ENCODE assay signal across 9 mouse cellular contexts in genomic region chr12:112144377-112145115, GRCm38 (mm10). TPM values are rescaled to one million over a fixed set of nuclear protein-coding genes. Genes with fewer than 3 reads are reported as not detected.
A peak's percentile ranks its signal among the peaks of the same experiment; 100 is the strongest.
DNase-seq lines count a peak whose midpoint lies in the region; ATAC-seq and TF ChIP-seq lines count a peak whose summit lies in the region.
"Had no signal": no experiment of that assay in that cellular context is flagged by ENCODE, and none has a peak within 500 bp of the region (broad histone marks: within the 10 kb centered on the region; RNA-seq: fewer than 3 reads in every experiment).

No protein-coding gene starts in this region.

- H3K79me2 ChIP-seq in heart, adult 2 months (replicated peaks; ENCODE audit: control insufficient read depth, insufficient read depth, low read length): 0 out of 2 replicates have a peak, but pooled peaks cover 1% of the 10 kb centered on the region
- no peaks in the 10 kb centered on the region for H3K79me2 ChIP-seq in MEL (ENCODE audit: control insufficient read depth, insufficient read depth, low read length, poor library complexity)

- TF ChIP-seq POLR2A in heart, adult 2 months (IDR thresholded peaks at IDR 0.05; ENCODE audit: insufficient read depth, low read depth, low read length): no peak
- no peak for TF ChIP-seq POLR2A in MEL (IDR thresholded peaks at IDR 0.05; ENCODE audit: control insufficient read depth in 1 of 2, insufficient read depth in 1 of 2, low read depth in 1 of 2, low read length in 2 of 2, poor library complexity in 1 of 2)

- H3K9ac ChIP-seq in heart, adult 2 months (ENCODE audit: low read depth, low read length): peak overlapping the region; percentile 40; the same call in 1 of the 2 replicates
- no peak overlapping the region for H3K9ac ChIP-seq in MEL (ENCODE audit: control insufficient read depth, low read depth, low read length, poor library complexity, severe bottlenecking)
- H3K9ac ChIP-seq in hindbrain, embryonic 11.5 days (ENCODE audit: low read depth, low read length): peak overlapping the region; percentile 55
- peak overlapping the region; percentile 69 for H3K9ac ChIP-seq in midbrain, embryonic 11.5 days (ENCODE audit: low read length)

- H3K27ac ChIP-seq in heart, adult 2 months: no peak overlapping the region
- H3K27ac ChIP-seq in MEL (ENCODE audit: control insufficient read depth, low read depth, low read length): no peak overlapping the region
- no peak overlapping the region for H3K27ac ChIP-seq in hindbrain, embryonic 11.5 days (ENCODE audit: low read depth, low read length)
- H3K27ac ChIP-seq in midbrain, embryonic 11.5 days (ENCODE audit: low read depth, low read length): no peak overlapping the region; the same call in 1 of the 2 replicates

- H3K27me3 ChIP-seq in heart, adult 2 months (ENCODE audit: control insufficient read depth, insufficient read depth, low read length): peaks cover 8% of the 10 kb centered on the region; the same call in 1 of the 2 replicates
- no peaks in the 10 kb centered on the region for H3K27me3 ChIP-seq in MEL (ENCODE audit: control insufficient read depth in 1 of 2, insufficient read depth in 2 of 2, low read length in 2 of 2)
- peaks cover 60% of the 10 kb centered on the region for H3K27me3 ChIP-seq in hindbrain, embryonic 11.5 days (ENCODE audit: control insufficient read depth, insufficient read depth, low read length)
- H3K27me3 ChIP-seq in midbrain, embryonic 11.5 days (ENCODE audit: control insufficient read depth, insufficient read depth, low read length): peaks cover 54% of the 10 kb centered on the region

- TF ChIP-seq RAD21 in MEL (IDR thresholded peaks at IDR 0.05; ENCODE audit: low read depth, low read length): no peak

- peaks cover 5% of the 10 kb centered on the region; the same call in 1 of the 2 replicates for H3K9me3 ChIP-seq in MEL (replicated peaks; ENCODE audit: insufficient read depth, low read length)
- no peaks in the 10 kb centered on the region for H3K9me3 ChIP-seq in hindbrain, embryonic 11.5 days (ENCODE audit: control insufficient read depth, low read length)
- no peaks in the 10 kb centered on the region for H3K9me3 ChIP-seq in midbrain, embryonic 11.5 days (ENCODE audit: control insufficient read depth, low read length)

- intact Hi-C loops in heart, adult 2 months (cut with DNase I): loop anchor here (1.0 to 10.0 kb wide), 8 partner anchors 56 to 399 kb away; no protein-coding TSS in a partner anchor
- intact Hi-C loops in heart, postnatal 25 days (cut with DNase I): loop anchor here (1.0 to 5.0 kb wide), 4 partner anchors 188 to 399 kb away; no protein-coding TSS in a partner anchor

- 2% methylated on average over 46 of the region's 46 CpGs for WGBS in heart, adult 2 months
- under 1% methylated on average over 46 of the region's 46 CpGs for WGBS in hindbrain, embryonic 11.5 days
- WGBS in midbrain, embryonic 11.5 days: 1% methylated on average over 46 of the region's 46 CpGs

- H3K4me1 ChIP-seq in heart, adult 2 months (ENCODE audit: control insufficient read depth, insufficient read depth, low read length): peaks cover under 1% of the 10 kb centered on the region; the same call in 1 of the 2 replicates
- H3K4me1 ChIP-seq in MEL (ENCODE audit: control insufficient read depth in 1 of 2, insufficient read depth in 2 of 2, low read length in 2 of 2): no peaks in the 10 kb centered on the region
- H3K4me1 ChIP-seq in hindbrain, embryonic 11.5 days (replicated peaks; ENCODE audit: control insufficient read depth, insufficient read depth, low read length): peaks cover 13% of the 10 kb centered on the region
- peaks cover 29% of the 10 kb centered on the region for H3K4me1 ChIP-seq in midbrain, embryonic 11.5 days (ENCODE audit: control insufficient read depth, insufficient read depth, low read length)

- H3K4me2 ChIP-seq in hindbrain, embryonic 11.5 days (replicated peaks; ENCODE audit: low read depth, low read length): peak overlapping the region; percentile 56
- H3K4me2 ChIP-seq in midbrain, embryonic 11.5 days: peak overlapping the region; percentile 91

- DNase-seq in heart, adult 2 months: no peak
- DNase-seq in heart, postnatal 25 days (ENCODE audit: low spot score): no peak
- no peak for DNase-seq in MEL (ENCODE audit: low read depth, low spot score)
- DNase-seq in hindbrain, embryonic 11.5 days (ENCODE audit: low spot score): peak; percentile 58
- DNase-seq in midbrain, embryonic 11.5 days (ENCODE audit: low spot score, missing footprints): peak; percentile 96
- DNase-seq in right cerebral cortex, postnatal 14 days: no peak
- no peak for DNase-seq in urinary bladder, adult 2 months (ENCODE audit: low spot score)
- DNase-seq in right cerebral cortex, postnatal 4 days: no peak

- TF ChIP-seq CTCF in heart, adult 2 months (IDR thresholded peaks at IDR 0.05): no peak
- no peak for TF ChIP-seq CTCF in MEL (IDR thresholded peaks at IDR 0.05 in 2 of 3, conservative IDR thresholded peaks at IDR 0.05 in 1 of 3; ENCODE audit: control insufficient read depth in 1 of 3, insufficient read depth in 1 of 3, low read depth in 2 of 3, low read length in 3 of 3, poor library complexity in 1 of 3, severe bottlenecking in 1 of 3)

- no peaks in the 10 kb centered on the region for H3K36me3 ChIP-seq in heart, adult 2 months (ENCODE audit: control insufficient read depth, insufficient read depth, low read length)
- no peaks in the 10 kb centered on the region for H3K36me3 ChIP-seq in MEL (ENCODE audit: control insufficient read depth in 1 of 2, insufficient read depth in 2 of 2, low read length in 2 of 2)
- H3K36me3 ChIP-seq in hindbrain, embryonic 11.5 days (ENCODE audit: control insufficient read depth, insufficient read depth, low read length): no peaks in the 10 kb centered on the region
- no peaks in the 10 kb centered on the region for H3K36me3 ChIP-seq in midbrain, embryonic 11.5 days (ENCODE audit: control insufficient read depth, insufficient read depth, low read length)

- no peak for TF ChIP-seq EP300 in heart, adult 2 months (IDR thresholded peaks at IDR 0.05; ENCODE audit: insufficient read depth, low read depth, low read length)
- no peak for TF ChIP-seq EP300 in MEL (IDR thresholded peaks at IDR 0.05; ENCODE audit: low read depth in 1 of 2, low read length in 2 of 2)

- peak overlapping the region; percentile 77 for H3K4me3 ChIP-seq in heart, adult 2 months
- no peak overlapping the region for H3K4me3 ChIP-seq in MEL (ENCODE audit: control insufficient read depth in 1 of 2, insufficient read depth in 1 of 2, low read depth in 2 of 2, low read length in 2 of 2)
- H3K4me3 ChIP-seq in hindbrain, embryonic 11.5 days (ENCODE audit: low read depth, low read length): peak overlapping the region; percentile 38
- peak overlapping the region; percentile 54 for H3K4me3 ChIP-seq in midbrain, embryonic 11.5 days (ENCODE audit: low read depth, low read length)

- ATAC-seq in hindbrain, embryonic 11.5 days (ENCODE audit: low FRiP score): peak; percentile 15; the same call in 1 of the 2 replicates
- no peak for ATAC-seq in midbrain, embryonic 11.5 days (ENCODE audit: low FRiP score)

TF ChIP-seq in MEL, 35 proteins besides CTCF, POLR2A, EP300 and RAD21:
- TF ChIP-seq MAZ (IDR thresholded peaks at IDR 0.05; ENCODE audit: low read depth, low read length) (0 out of 2 replicates have a peak, but pooled peaks have one; percentile 14), POLR2AphosphoS2 (IDR thresholded peaks at IDR 0.05; ENCODE audit: low read length) (no peak)
TF ChIP-seq in MEL: peak in this region for 1.

RNA-seq across cellular contexts. Expression of gene Kif26a, which starts 1.5 kb away (rescaled TPM):
- 10 to 100 TPM; 10.7 to 12.0 TPM for total RNA-seq in heart, adult 2 months (2021)
- polyA plus RNA-seq in heart, adult 2 months (2012; rRNA removed): 7.3 and 8.2 TPM in 2 replicates
- total RNA-seq in heart, postnatal 25 days (2021): 10 to 100 TPM; 14.3 to 16.6 TPM
- 4.4 and 6.9 TPM in 2 replicates for total RNA-seq in MEL (2012; rRNA removed)
- 1 to 10 TPM in 1 of 2 experiments, not detected in 1; 4.8 TPM for polyA plus RNA-seq in MEL (2012; ENCODE audit: insufficient read depth in 1 of 2, insufficient read length in 2 of 2, low read depth in 1 of 2, low replicate concordance in 2 of 2, missing spikeins in 1 of 2)
- 2.0 and 2.2 TPM in 2 replicates for polyA plus RNA-seq in hindbrain, embryonic 11.5 days (2014; fragmentation: Nextera tagmentation; extraction: Ambion mirVana)
- 2.6 and 3.5 TPM in 2 replicates for polyA plus RNA-seq in midbrain, embryonic 11.5 days (2014; fragmentation: Nextera tagmentation; extraction: Ambion mirVana)
- polyA plus RNA-seq in urinary bladder, adult 2 months (2012; rRNA removed): 8.3 and 9.0 TPM in 2 replicates
- polyA plus RNA-seq: C2C12 had no signal

RNA-seq across cellular contexts. Expression of gene Aspg, which starts 38.1 kb away (rescaled TPM):
- total RNA-seq in heart, adult 2 months (2021): under 1 TPM; 0.55 to 0.61 TPM
- polyA plus RNA-seq in heart, adult 2 months (2012; rRNA removed): 4.4 and 11.1 TPM in 2 replicates
- total RNA-seq in heart, postnatal 25 days (2021): under 1 TPM; 0.25 to 0.47 TPM
- not detected in 2 replicates for total RNA-seq in MEL (2012; rRNA removed)
- not detected for polyA plus RNA-seq in MEL (2012; ENCODE audit: insufficient read depth in 1 of 2, insufficient read length in 2 of 2, low read depth in 1 of 2, low replicate concordance in 2 of 2, missing spikeins in 1 of 2)
- polyA plus RNA-seq in hindbrain, embryonic 11.5 days (2014; fragmentation: Nextera tagmentation; extraction: Ambion mirVana): 0.52 and 0.65 TPM in 2 replicates
- 0.25 TPM in 1 of 2 replicates, not detected in the other for polyA plus RNA-seq in midbrain, embryonic 11.5 days (2014; fragmentation: Nextera tagmentation; extraction: Ambion mirVana)
- 0.74 and 1.2 TPM in 2 replicates for polyA plus RNA-seq in urinary bladder, adult 2 months (2012; rRNA removed)

Comparison
In these comparisons a context has a peak if more than half of its experiments do, and no peak if none do; other contexts are left out.
1. DNase-seq: peak in hindbrain, embryonic 11.5 days (single experiment) and midbrain, embryonic 11.5 days (single experiment); none in heart, adult 2 months (0 of 2), heart, postnatal 25 days (single experiment), MEL (single experiment), right cerebral cortex, postnatal 14 days (single experiment), urinary bladder, adult 2 months (single experiment) and right cerebral cortex, postnatal 4 days (single experiment).
2. H3K4me3 ChIP-seq: peak in heart, adult 2 months (single experiment), hindbrain, embryonic 11.5 days (single experiment) and midbrain, embryonic 11.5 days (single experiment); none in MEL (0 of 2).